Mouse (Mus musculus): ENCODE results near the gene Slc35e3.

The Slc35e3 gene

GRCm38 (mm10) chr10:117713466-117713865 is 32.7 kb downstream of the Slc35e3 start:
- peak; percentile 95 for DNase-seq (ENCODE audit: low read depth, low spot score)

- DNase-seq (ENCODE audit: low read depth, low spot score), result peak; percentile 95
These were observed 33.3 kb downstream of the Slc35e3 start for GRCm38 (mm10) chr10:117712871-117713270.

- no peak for DNase-seq (ENCODE audit: low read depth, low spot score)
These were observed 33.9 kb downstream of the Slc35e3 start for GRCm38 (mm10) chr10:117712191-117712754.

GRCm38 (mm10) chr10:117711408-117711807 is 34.8 kb downstream of the Slc35e3 start:
- DNase-seq (ENCODE audit: low read depth, low spot score), result no peak

GRCm38 (mm10) chr10:117710604-117711141 is 35.5 kb downstream of the Slc35e3 start, which contains the start of gene Mdm2:
Mdm2 (minus strand) TSS chr10:117710758.
- no peak for DNase-seq (ENCODE audit: low read depth, low spot score)

GRCm38 (mm10) chr10:117709930-117710603 is 36.1 kb downstream of the Slc35e3 start:
- DNase-seq (ENCODE audit: low read depth, low spot score), result no peak

GRCm38 (mm10) chr10:117709326-117709830 is 36.8 kb downstream of the Slc35e3 start:
- DNase-seq (ENCODE audit: low read depth, low spot score), result no peak

GRCm38 (mm10) chr10:117708856-117709255 is 37.3 kb downstream of the Slc35e3 start:
- DNase-seq (ENCODE audit: low read depth, low spot score), result no peak

GRCm38 (mm10) chr10:117708376-117708775 is 37.8 kb downstream of the Slc35e3 start:
- DNase-seq (ENCODE audit: low read depth, low spot score), result no peak

GRCm38 (mm10) chr10:117707114-117707838 is 38.9 kb downstream of the Slc35e3 start:
- peak; percentile 95 for DNase-seq (ENCODE audit: low read depth, low spot score)

- DNase-seq (ENCODE audit: low read depth, low spot score), result no peak
These were observed 39.7 kb downstream of the Slc35e3 start for GRCm38 (mm10) chr10:117706440-117706839.

GRCm38 (mm10) chr10:117705806-117706205 is 40.4 kb downstream of the Slc35e3 start:
- no peak for DNase-seq (ENCODE audit: low read depth, low spot score)

GRCm38 (mm10) chr10:117704964-117705335 is 41.2 kb downstream of the Slc35e3 start:
- peak; percentile 95 for DNase-seq (ENCODE audit: low read depth, low spot score)

- DNase-seq (ENCODE audit: low read depth, low spot score), result peak; percentile 96
These were observed 41.7 kb downstream of the Slc35e3 start for GRCm38 (mm10) chr10:117704314-117704963.

GRCm38 (mm10) chr10:117703506-117703905 is 42.7 kb downstream of the Slc35e3 start:
- no peak for DNase-seq (ENCODE audit: low read depth, low spot score)

- peak; percentile 96 for DNase-seq (ENCODE audit: low read depth, low spot score)
These were observed 43.9 kb downstream of the Slc35e3 start for GRCm38 (mm10) chr10:117702024-117702833.

- peak; percentile 96 for DNase-seq (ENCODE audit: low read depth, low spot score)
These were observed 44.9 kb downstream of the Slc35e3 start for GRCm38 (mm10) chr10:117701034-117701829.

- peak; percentile 95 for DNase-seq (ENCODE audit: low read depth, low spot score)
These were observed 45.7 kb downstream of the Slc35e3 start for GRCm38 (mm10) chr10:117700450-117700849.

GRCm38 (mm10) chr10:117699914-117700313 is 46.3 kb downstream of the Slc35e3 start:
- DNase-seq (ENCODE audit: low read depth, low spot score), result peak; percentile 96

All from 3T3-L1 (cell line).